Mouse (Mus musculus) megakaryocyte, embryonic 14.5 days (primary cell): ENCODE measurements at regions not wholly inside any gene's neighbourhood (a gene's known extent, or its start where the extent isn't known, plus 50 kb on each side); places are given as distances from the start of the nearest gene placed in this dataset.

Source experiments
- H3K27me3 ChIP-seq: replicated peaks from 2 replicates; pipeline ENCODE3; 2012; ENCODE audit warnings: inconsistent platforms
- H3K36me3 ChIP-seq: replicated peaks from 2 replicates; pipeline ENCODE3; 2012; ENCODE audit warnings: low read length, inconsistent platforms, mixed read lengths
- H3K4me1 ChIP-seq: 2 replicates; pipeline ENCODE4 v1.6.1; 2012; ENCODE audit warnings: inconsistent platforms
- H3K4me3 ChIP-seq: replicated peaks from 2 replicates; pipeline ENCODE3; 2012; ENCODE audit warnings: moderate library complexity, mild to moderate bottlenecking, inconsistent platforms
- H3K9me3 ChIP-seq: 2 replicates; pipeline ENCODE4 v1.6.1; 2012; ENCODE audit warnings: inconsistent platforms
- FLI1 ChIP-seq: IDR thresholded peaks from 2 replicates; pipeline ENCODE4 v1.6.1; 2012; ENCODE audit warnings: low read length, inconsistent platforms, mixed read lengths
- GATA1 ChIP-seq: IDR thresholded peaks from 3 replicates; pipeline ENCODE4 v1.6.1; 2012; ENCODE audit warnings: mixed read lengths, low read length, inconsistent platforms, borderline replicate concordance

- Histone ChIP-seq H3K9me3 (no peaks in the 10 kb centered on the region), H3K27me3 (no peaks in the 10 kb centered on the region), H3K4me1 (no peaks in the 10 kb centered on the region), H3K4me3 (no peak overlapping the region), H3K36me3 (no peaks in the 10 kb centered on the region)
- no peak for TF ChIP-seq FLI1
- TF ChIP-seq GATA1: no peak
These were observed 81.9 kb upstream of the Ankrd50 start for GRCm38 (mm10) chr3:38566576-38566975.

GRCm38 (mm10) chr3:38564844-38565243, 80.2 kb upstream of the Ankrd50 start:
- TF ChIP-seq FLI1 (no peak), GATA1 (no peak)
- no peaks in the 10 kb centered on the region for H3K4me1 ChIP-seq
- H3K36me3 ChIP-seq: no peaks in the 10 kb centered on the region
- H3K9me3 ChIP-seq: no peaks in the 10 kb centered on the region
- H3K4me3 ChIP-seq: no peak overlapping the region
- H3K27me3 ChIP-seq: no peaks in the 10 kb centered on the region

- Histone ChIP-seq H3K27me3 (no peaks in the 10 kb centered on the region), H3K4me1 (no peaks in the 10 kb centered on the region), H3K9me3 (peaks cover 3% of the 10 kb centered on the region; the same call in 1 of the 2 replicates), H3K36me3 (no peaks in the 10 kb centered on the region), H3K4me3 (no peak overlapping the region)
- TF ChIP-seq FLI1: no peak
- TF ChIP-seq GATA1: no peak
These were observed 79.7 kb upstream of the Ankrd50 start for GRCm38 (mm10) chr3:38564364-38564763.

- Histone ChIP-seq H3K9me3 (peaks cover 4% of the 10 kb centered on the region; the same call in 1 of the 2 replicates), H3K27me3 (no peaks in the 10 kb centered on the region), H3K4me3 (no peak overlapping the region), H3K4me1 (no peaks in the 10 kb centered on the region), H3K36me3 (no peaks in the 10 kb centered on the region)
- TF ChIP-seq GATA1 (no peak), FLI1 (no peak)
These were observed 76.5 kb upstream of the Ankrd50 start for GRCm38 (mm10) chr3:38561186-38561585.

GRCm38 (mm10) chr3:38555939-38556338, 71.3 kb upstream of the Ankrd50 start:
- no peaks in the 10 kb centered on the region for H3K4me1 ChIP-seq
- TF ChIP-seq GATA1 (no peak), FLI1 (no peak)
- no peak overlapping the region for H3K4me3 ChIP-seq
- H3K27me3 ChIP-seq: no peaks in the 10 kb centered on the region
- no peaks in the 10 kb centered on the region for H3K36me3 ChIP-seq
- H3K9me3 ChIP-seq: peaks cover 4% of the 10 kb centered on the region; the same call in 1 of the 2 replicates

- Histone ChIP-seq H3K27me3 (no peaks in the 10 kb centered on the region), H3K4me3 (no peak overlapping the region), H3K36me3 (no peaks in the 10 kb centered on the region), H3K9me3 (0 out of 2 replicates have a peak, but pooled peaks cover 1% of the 10 kb centered on the region), H3K4me1 (no peaks in the 10 kb centered on the region)
- no peak for TF ChIP-seq FLI1
- TF ChIP-seq GATA1: no peak
These were observed 68.9 kb upstream of the Ankrd50 start for GRCm38 (mm10) chr3:38553470-38554043.

- no peak for TF ChIP-seq FLI1
- no peak for TF ChIP-seq GATA1
- Histone ChIP-seq H3K36me3 (no peaks in the 10 kb centered on the region), H3K27me3 (no peaks in the 10 kb centered on the region), H3K4me3 (no peak overlapping the region), H3K4me1 (no peaks in the 10 kb centered on the region), H3K9me3 (0 out of 2 replicates have a peak, but pooled peaks cover 3% of the 10 kb centered on the region)
These were observed 62.4 kb upstream of the Ankrd50 start for GRCm38 (mm10) chr3:38547032-38547431.

- no peak for TF ChIP-seq FLI1
- TF ChIP-seq GATA1: no peak
- Histone ChIP-seq H3K4me3 (no peak overlapping the region), H3K9me3 (0 out of 2 replicates have a peak, but pooled peaks cover 3% of the 10 kb centered on the region), H3K27me3 (no peaks in the 10 kb centered on the region), H3K4me1 (no peaks in the 10 kb centered on the region), H3K36me3 (no peaks in the 10 kb centered on the region)
These were observed 60.9 kb upstream of the Ankrd50 start for GRCm38 (mm10) chr3:38545501-38545896.

GRCm38 (mm10) chr3:38544718-38545500, 60.3 kb upstream of the Ankrd50 start:
- Histone ChIP-seq H3K27me3 (no peaks in the 10 kb centered on the region), H3K36me3 (no peaks in the 10 kb centered on the region), H3K9me3 (0 out of 2 replicates have a peak, but pooled peaks cover 3% of the 10 kb centered on the region), H3K4me3 (no peak overlapping the region), H3K4me1 (no peaks in the 10 kb centered on the region)
- no peak for TF ChIP-seq GATA1
- TF ChIP-seq FLI1: no peak

- 0 out of 2 replicates have a peak, but pooled peaks cover 3% of the 10 kb centered on the region for H3K9me3 ChIP-seq
- H3K4me3 ChIP-seq: no peak overlapping the region
- H3K4me1 ChIP-seq: no peaks in the 10 kb centered on the region
- no peaks in the 10 kb centered on the region for H3K27me3 ChIP-seq
- H3K36me3 ChIP-seq: no peaks in the 10 kb centered on the region
- TF ChIP-seq FLI1: no peak
- TF ChIP-seq GATA1: no peak
These were observed 59.2 kb upstream of the Ankrd50 start for GRCm38 (mm10) chr3:38543816-38544215.
